Mouse (Mus musculus): ENCODE results near the gene Lix1l. TPM values are rescaled to one million over a fixed set of nuclear protein-coding genes. Genes with fewer than 3 reads are reported as not detected.
A peak's percentile ranks its signal among the peaks of the same experiment; 100 is the strongest.

Lix1l gene
- polyA plus RNA-seq, 1 experiment from 2014 or later: 0.45 TPM

DNA sequence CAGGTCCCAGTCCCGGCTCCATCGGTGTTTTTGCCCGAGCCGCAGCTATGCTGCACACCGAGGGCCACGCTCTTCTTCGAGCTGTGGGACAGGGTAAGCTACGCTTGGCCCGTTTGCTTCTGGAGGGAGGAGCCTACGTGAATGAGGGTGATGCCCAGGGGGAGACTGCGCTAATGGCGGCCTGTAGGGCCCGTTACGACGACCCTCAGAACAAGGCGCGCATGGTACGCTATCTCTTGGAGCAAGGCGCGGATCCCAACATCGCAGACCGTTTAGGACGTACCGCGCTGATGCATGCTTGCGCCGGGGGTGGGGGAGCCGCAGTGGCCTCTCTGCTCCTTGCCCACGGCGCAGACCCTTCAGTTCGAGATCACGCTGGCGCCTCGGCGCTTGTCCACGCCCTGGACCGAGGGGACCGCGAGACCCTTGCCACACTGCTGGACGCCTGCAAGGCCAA, 3.5 kb upstream of the Lix1l start:
- Histone ChIP-seq H3K27ac (ENCODE audit: low read depth) (no peak overlapping the region), H3K9me3 (ENCODE audit: low read length) (no peaks in the 10 kb centered on the region), H3K36me3 (replicated peaks; ENCODE audit: insufficient read depth, low read length) (no peaks in the 10 kb centered on the region), H3K4me2 (ENCODE audit: low read depth, low read length) (peak overlapping the region; percentile 68), H3K4me1 (ENCODE audit: insufficient read depth) (peaks cover 25% of the 10 kb centered on the region), H3K27me3 (ENCODE audit: insufficient read depth, low read length) (peaks cover 67% of the 10 kb centered on the region), H3K9ac (replicated peaks) (peak overlapping the region; percentile 50; the same call in 1 of the 2 replicates), H3K4me3 (ENCODE audit: low read depth, low read length) (peak overlapping the region; percentile 41)
- no peak for ATAC-seq
- WGBS (ENCODE audit: insufficient replicate concordance): under 1% methylated on average over 40 of the region's 40 CpGs
- TF ChIP-seq CTCF (IDR thresholded peaks at IDR 0.05; ENCODE audit: low read depth) (no peak), EP300 (IDR thresholded peaks at IDR 0.05; ENCODE audit: low read depth) (no peak)
- no peak for DNase-seq

DNA sequence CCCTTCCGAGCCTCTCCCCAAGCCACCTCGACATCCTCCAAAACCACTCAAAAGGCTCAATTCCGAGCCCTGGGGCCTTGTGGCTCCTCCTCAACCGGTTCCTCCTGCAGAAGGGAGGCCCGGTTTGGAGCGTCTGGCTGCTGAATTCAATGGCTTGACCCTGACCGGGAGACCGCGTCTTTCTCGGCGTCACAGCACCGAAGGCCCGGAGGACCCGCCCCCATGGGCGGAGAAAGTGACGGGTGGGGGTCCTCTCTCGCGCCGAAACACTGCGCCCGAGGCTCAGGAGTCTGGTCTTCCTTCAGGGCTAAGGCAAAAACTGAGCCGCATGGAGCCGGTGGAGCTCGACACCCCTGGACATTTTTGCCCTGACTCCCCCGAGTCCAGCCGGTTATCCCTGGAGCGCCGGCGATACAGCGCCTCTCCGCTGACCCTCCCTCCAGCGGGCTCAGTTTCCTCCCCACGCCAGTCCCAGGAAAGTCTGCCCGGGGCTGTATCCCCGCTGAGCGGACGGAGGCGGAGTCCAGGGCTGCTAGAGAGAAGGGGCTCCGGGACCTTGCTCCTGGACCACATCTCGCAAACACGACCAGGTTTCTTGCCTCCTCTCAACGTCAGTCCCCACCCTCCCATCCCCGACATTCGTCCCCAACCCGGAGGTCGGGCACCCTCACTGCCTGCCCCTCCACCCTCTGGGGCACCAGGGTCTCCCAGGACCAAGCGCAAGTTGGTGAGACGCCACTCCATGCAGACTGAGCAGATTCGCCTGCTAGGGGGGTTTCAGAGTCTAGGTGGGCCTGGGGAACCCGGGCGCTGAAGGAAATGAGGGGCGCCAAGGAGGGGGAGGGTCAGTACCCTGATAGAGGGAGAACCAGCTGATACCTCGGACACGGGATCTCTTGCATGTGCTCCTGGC, 2.5 kb upstream of the Lix1l start:
- Histone ChIP-seq H3K9ac (replicated peaks) (peak overlapping the region; percentile 50), H3K27ac (ENCODE audit: low read depth) (no peak overlapping the region), H3K9me3 (ENCODE audit: low read length) (no peaks in the 10 kb centered on the region), H3K4me1 (ENCODE audit: insufficient read depth) (peaks cover 21% of the 10 kb centered on the region), H3K27me3 (ENCODE audit: insufficient read depth, low read length) (peaks cover 67% of the 10 kb centered on the region), H3K4me3 (ENCODE audit: low read depth, low read length) (peak overlapping the region; percentile 41), H3K36me3 (replicated peaks; ENCODE audit: insufficient read depth, low read length) (no peaks in the 10 kb centered on the region), H3K4me2 (ENCODE audit: low read depth, low read length) (peak overlapping the region; percentile 68)
- TF ChIP-seq CTCF (IDR thresholded peaks at IDR 0.05; ENCODE audit: low read depth) (no peak), EP300 (IDR thresholded peaks at IDR 0.05; ENCODE audit: low read depth) (no peak)
- DNase-seq: peak; percentile 36
- WGBS (ENCODE audit: insufficient replicate concordance): 5% methylated on average over 50 of the region's 54 CpGs
- no peak for ATAC-seq

- no peaks in the 10 kb centered on the region for H3K36me3 ChIP-seq (replicated peaks; ENCODE audit: insufficient read depth, low read length)
- H3K4me1 ChIP-seq (ENCODE audit: insufficient read depth): peaks cover 21% of the 10 kb centered on the region
- no peak for ATAC-seq
- no peak overlapping the region for H3K27ac ChIP-seq (ENCODE audit: low read depth)
- H3K4me2 ChIP-seq (ENCODE audit: low read depth, low read length): no peak overlapping the region
- WGBS (ENCODE audit: insufficient replicate concordance): 53% methylated on average over 8 of the region's 8 CpGs
- H3K9ac ChIP-seq (replicated peaks): no peak overlapping the region
- no peak for TF ChIP-seq CTCF (IDR thresholded peaks at IDR 0.05; ENCODE audit: low read depth)
- TF ChIP-seq EP300 (IDR thresholded peaks at IDR 0.05; ENCODE audit: low read depth): no peak
- H3K9me3 ChIP-seq (ENCODE audit: low read length): no peaks in the 10 kb centered on the region
- DNase-seq: no peak
- peaks cover 67% of the 10 kb centered on the region for H3K27me3 ChIP-seq (ENCODE audit: insufficient read depth, low read length)
- H3K4me3 ChIP-seq (ENCODE audit: low read depth, low read length): no peak overlapping the region
Measured at GRCm38 (mm10) chr3:96599069-96599393, 1.9 kb upstream of the Lix1l start.

DNA sequence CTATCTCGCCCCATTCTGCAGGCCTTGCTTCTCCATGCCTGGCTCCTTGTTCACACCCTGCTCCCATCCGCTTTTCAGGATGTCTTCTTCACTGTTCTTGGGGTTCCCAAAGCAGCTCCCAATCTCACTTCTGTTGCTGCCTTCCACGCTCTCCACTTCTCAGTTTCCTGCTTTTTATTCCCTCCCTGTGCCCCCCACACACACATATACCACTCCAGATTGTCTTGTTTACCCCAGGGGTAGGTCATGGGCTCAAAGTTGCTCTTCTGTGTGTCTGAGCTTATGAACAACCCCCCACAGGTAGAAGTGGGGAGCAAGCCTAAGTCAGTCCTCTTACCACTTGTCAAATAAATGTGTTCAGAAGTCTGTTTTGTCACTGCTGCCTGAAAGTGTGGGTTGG, 1.5 kb upstream of the Lix1l start:
- no peak for ATAC-seq
- Histone ChIP-seq H3K4me2 (ENCODE audit: low read depth, low read length) (no peak overlapping the region), H3K36me3 (replicated peaks; ENCODE audit: insufficient read depth, low read length) (no peaks in the 10 kb centered on the region), H3K4me1 (ENCODE audit: insufficient read depth) (peaks cover 21% of the 10 kb centered on the region), H3K9me3 (ENCODE audit: low read length) (no peaks in the 10 kb centered on the region), H3K9ac (replicated peaks) (no peak overlapping the region), H3K4me3 (ENCODE audit: low read depth, low read length) (no peak overlapping the region), H3K27me3 (ENCODE audit: insufficient read depth, low read length) (peaks cover 67% of the 10 kb centered on the region), H3K27ac (ENCODE audit: low read depth) (no peak overlapping the region)
- no peak for TF ChIP-seq CTCF (IDR thresholded peaks at IDR 0.05; ENCODE audit: low read depth)
- TF ChIP-seq EP300 (IDR thresholded peaks at IDR 0.05; ENCODE audit: low read depth): no peak
- DNase-seq: no peak
- 85% methylated on average over 3 of the region's 3 CpGs for WGBS (ENCODE audit: insufficient replicate concordance)

DNA sequence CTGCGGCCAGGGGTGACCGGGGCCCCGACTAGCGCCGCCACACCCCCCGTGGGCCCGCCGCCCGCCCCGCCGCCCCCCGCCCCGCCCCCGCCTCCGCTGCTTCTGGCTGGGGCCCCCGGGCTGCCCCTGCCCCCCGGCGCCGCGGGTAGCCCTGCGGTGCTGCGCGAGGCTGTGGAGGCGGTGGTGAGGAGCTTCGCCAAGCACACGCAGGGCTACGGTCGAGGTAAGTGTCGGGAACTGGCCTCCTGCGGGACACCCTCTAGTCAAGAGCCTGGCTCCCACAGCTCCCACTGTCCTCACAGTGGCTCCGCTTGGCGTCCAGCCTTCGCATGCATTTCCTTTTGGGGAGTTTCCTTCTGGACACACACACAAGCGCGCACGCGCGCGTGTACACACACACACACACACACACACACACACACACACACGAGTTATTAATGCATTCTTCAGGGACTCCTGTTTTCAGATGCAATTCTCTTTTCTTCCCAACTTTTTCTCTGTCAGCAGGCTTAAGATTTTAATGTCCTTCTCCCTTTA, 370 bp downstream of the Lix1l start:
- ATAC-seq: peak; percentile 51
- peak overlapping the region; percentile 62 for H3K4me3 ChIP-seq (ENCODE audit: low read depth, low read length)
- no peaks in the 10 kb centered on the region for H3K9me3 ChIP-seq (ENCODE audit: low read length)
- peaks cover 19% of the 10 kb centered on the region for H3K4me1 ChIP-seq (ENCODE audit: insufficient read depth)
- peak; percentile 45 for DNase-seq
- peak overlapping the region; percentile 57 for H3K9ac ChIP-seq (replicated peaks)
- under 1% methylated on average over 25 of the region's 40 CpGs for WGBS (ENCODE audit: insufficient replicate concordance)
- H3K4me2 ChIP-seq (ENCODE audit: low read depth, low read length): peak overlapping the region; percentile 96
- TF ChIP-seq CTCF (IDR thresholded peaks at IDR 0.05; ENCODE audit: low read depth): no peak
- TF ChIP-seq EP300 (IDR thresholded peaks at IDR 0.05; ENCODE audit: low read depth): no peak
- no peaks in the 10 kb centered on the region for H3K36me3 ChIP-seq (replicated peaks; ENCODE audit: insufficient read depth, low read length)
- peak overlapping the region; percentile 74 for H3K27ac ChIP-seq (ENCODE audit: low read depth)
- H3K27me3 ChIP-seq (ENCODE audit: insufficient read depth, low read length): peaks cover 52% of the 10 kb centered on the region

GRCm38 (mm10) chr3:96601941-96602703, 1.2 kb downstream of the Lix1l start:
- peak overlapping the region; percentile 62; the same call in 1 of the 2 replicates for H3K4me3 ChIP-seq (ENCODE audit: low read depth, low read length)
- no peaks in the 10 kb centered on the region for H3K36me3 ChIP-seq (replicated peaks; ENCODE audit: insufficient read depth, low read length)
- peak overlapping the region; percentile 96 for H3K4me2 ChIP-seq (ENCODE audit: low read depth, low read length)
- no peak for ATAC-seq
- H3K9ac ChIP-seq (replicated peaks): no peak overlapping the region
- peaks cover 12% of the 10 kb centered on the region for H3K4me1 ChIP-seq (ENCODE audit: insufficient read depth)
- H3K9me3 ChIP-seq (ENCODE audit: low read length): no peaks in the 10 kb centered on the region
- no peak for TF ChIP-seq EP300 (IDR thresholded peaks at IDR 0.05; ENCODE audit: low read depth)
- DNase-seq: no peak
- WGBS (ENCODE audit: insufficient replicate concordance): 55% methylated on average over 10 of the region's 10 CpGs
- peak overlapping the region; percentile 74; the same call in 1 of the 2 replicates for H3K27ac ChIP-seq (ENCODE audit: low read depth)
- H3K27me3 ChIP-seq (ENCODE audit: insufficient read depth, low read length): peaks cover 44% of the 10 kb centered on the region

Data from liver, postnatal 0 days (tissue).